Mouse (Mus musculus) heart, embryonic 15.5 days (tissue): ENCODE data around the gene Syp. TPM values are rescaled to one million over a fixed set of nuclear protein-coding genes. Genes with fewer than 3 reads are reported as not detected.
A peak's percentile ranks its signal among the peaks of the same experiment; 100 is the strongest.

Experiments
- ATAC-seq: fragments of 200-750 bp; cut with Nextera tagmentation; replicated peaks from 2 replicates; pipeline ENCODE4 v1.8.0; 2017; ENCODE audit warnings: low read depth, moderate TSS enrichment; ENCODE audit not compliant: insufficient number of reproducible peaks, insufficient read depth, low FRiP score
- H3K27ac ChIP-seq: fragments of 300-500 bp; sonication (generic); 2 replicates; pipeline ENCODE4 v1.5.1; 2015; ENCODE audit warnings: mild to moderate bottlenecking, inconsistent platforms
- H3K27me3 ChIP-seq: fragments of 300-500 bp; sonication (generic); 2 replicates; pipeline ENCODE4 v1.6.1; 2015; ENCODE audit warnings: inconsistent platforms
- H3K36me3 ChIP-seq: fragments of 300-500 bp; sonication (generic); 2 replicates; pipeline ENCODE4 v1.6.1; 2015; ENCODE audit warnings: mild to moderate bottlenecking, inconsistent platforms
- H3K4me1 ChIP-seq: fragments of 300-500 bp; sonication (generic); replicated peaks from 2 replicates; pipeline ENCODE4 v1.6.1; 2015; ENCODE audit warnings: inconsistent platforms
- H3K4me2 ChIP-seq: fragments of 300-500 bp; sonication (generic); 2 replicates; pipeline ENCODE4 v1.6.1; 2015; ENCODE audit warnings: inconsistent platforms, mild to moderate bottlenecking, moderate library complexity
- H3K4me3 ChIP-seq: fragments of 300-500 bp; sonication (generic); 2 replicates; pipeline ENCODE4 v1.5.1; 2015; ENCODE audit warnings: mild to moderate bottlenecking, inconsistent platforms
- H3K9ac ChIP-seq: fragments of 300-500 bp; sonication (generic); 2 replicates; pipeline ENCODE4 v1.6.1; 2015; ENCODE audit warnings: mild to moderate bottlenecking, inconsistent platforms
- H3K9me3 ChIP-seq: fragments of 300-500 bp; sonication (generic); replicated peaks from 2 replicates; pipeline ENCODE4 v1.6.1; 2016; ENCODE audit warnings: inconsistent platforms
- WGBS: fragments of 180-500 bp; shearing (Covaris S2); methylation state at CpG from one replicate; pipeline ENCODE4 v1.1.7; 2015; ENCODE audit warnings: mixed read lengths; 5-methylcytosine and 5-hydroxymethylcytosine counted together
- polyA plus RNA-seq: library from polyadenylated mRNA; unstranded; fragments of >200 nt; fragmentation: Nextera tagmentation; extraction: Ambion mirVana; gene quantifications from 2 replicates; pipeline ENCODE4 v1.2.1, GENCODE M21; 2015

Syp gene
- polyA plus RNA-seq, 1 experiment from 2014 or later, result 0.64 TPM

DNA sequence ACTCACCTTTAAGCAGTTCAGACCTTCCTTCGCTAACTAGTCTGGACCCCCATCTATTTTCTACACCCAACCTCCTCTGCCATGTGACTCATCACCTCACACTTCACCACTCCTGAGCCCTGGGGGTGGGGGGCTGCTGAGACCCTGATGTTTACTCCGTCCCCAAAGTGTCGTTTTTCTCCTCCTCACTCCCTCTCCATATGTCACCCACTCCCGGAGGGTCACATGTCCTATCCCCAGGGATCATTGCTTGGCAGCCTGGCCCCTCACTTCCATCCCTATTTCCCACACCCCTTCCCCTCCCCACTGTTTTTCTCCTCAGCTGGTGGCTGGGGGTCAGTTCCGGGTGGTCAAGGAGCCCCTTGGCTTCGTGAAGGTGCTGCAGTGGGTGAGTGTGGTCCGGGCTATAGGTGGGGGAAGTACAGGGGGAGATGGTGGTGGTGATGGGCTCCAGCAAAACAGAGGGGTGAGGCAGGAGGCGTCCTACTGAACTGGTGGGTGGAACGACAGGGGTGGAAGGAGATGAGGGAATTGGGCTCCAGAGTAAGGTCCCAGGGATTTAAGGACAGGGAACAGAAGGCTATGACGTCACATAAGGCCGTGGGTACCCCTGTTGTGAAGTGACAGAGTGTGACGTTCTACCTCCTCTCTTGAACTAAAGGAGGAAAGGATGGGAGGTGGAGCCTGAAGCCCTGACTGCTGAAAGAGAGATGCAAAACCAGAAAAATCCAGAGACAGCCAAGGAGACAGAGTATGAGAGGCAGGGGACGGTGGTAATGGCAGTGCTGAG is 1.5 kb downstream of the Syp start:
- Histone ChIP-seq H3K4me1 (no peaks in the 10 kb centered on the region), H3K36me3 (no peaks in the 10 kb centered on the region), H3K9ac (no peak overlapping the region), H3K9me3 (no peaks in the 10 kb centered on the region), H3K27me3 (peaks cover 6% of the 10 kb centered on the region; the same call in 1 of the 2 replicates), H3K27ac (no peak overlapping the region), H3K4me2 (no peak overlapping the region), H3K4me3 (no peak overlapping the region)
- 22% methylated on average over 13 of the region's 13 CpGs for WGBS
- no peak for ATAC-seq

DNA sequence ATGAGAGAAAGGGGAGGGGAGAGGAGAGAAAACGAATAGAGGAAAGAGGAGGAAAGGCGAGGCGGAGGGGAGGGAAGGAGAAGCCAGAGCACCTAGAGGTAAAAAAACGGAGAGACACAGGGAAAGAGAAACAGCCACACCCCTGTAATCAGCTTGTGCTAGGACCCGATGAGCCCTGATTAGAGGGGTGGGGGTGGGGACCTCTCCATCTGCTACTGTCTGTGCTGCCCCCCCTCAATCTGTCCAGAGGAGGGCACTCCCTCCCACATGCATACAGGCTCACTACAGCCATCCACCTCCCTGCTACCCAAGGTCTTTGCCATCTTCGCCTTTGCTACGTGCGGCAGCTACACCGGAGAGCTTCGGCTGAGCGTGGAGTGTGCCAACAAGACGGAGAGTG is 2.5 kb downstream of the Syp start:
- WGBS, result 29% methylated on average over 12 of the region's 12 CpGs
- no peak overlapping the region for H3K4me3 ChIP-seq
- no peaks in the 10 kb centered on the region for H3K9me3 ChIP-seq
- H3K27ac ChIP-seq, result no peak overlapping the region
- H3K4me1 ChIP-seq, result no peaks in the 10 kb centered on the region
- no peak overlapping the region for H3K9ac ChIP-seq
- no peaks in the 10 kb centered on the region for H3K36me3 ChIP-seq
- ATAC-seq, result no peak
- peaks cover 6% of the 10 kb centered on the region; the same call in 1 of the 2 replicates for H3K27me3 ChIP-seq
- no peak overlapping the region for H3K4me2 ChIP-seq

DNA sequence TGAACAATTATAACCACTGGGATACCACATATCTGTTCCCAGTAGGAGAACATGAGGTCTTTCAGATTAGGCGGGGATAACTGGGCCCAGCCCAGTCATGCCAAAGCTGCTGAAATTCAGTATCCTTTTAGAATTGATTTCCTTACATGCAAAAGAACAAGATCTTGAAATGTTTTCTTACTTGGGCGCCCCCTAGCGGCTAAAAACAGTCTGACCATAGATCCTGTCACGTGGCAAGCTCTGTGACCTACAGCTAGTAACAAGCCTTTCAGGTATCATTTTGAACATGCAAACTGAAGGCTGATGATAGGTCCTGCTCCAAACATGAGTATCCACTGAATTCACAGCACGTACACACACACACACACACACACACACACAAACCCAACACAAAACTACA is 7.1 kb downstream of the Syp start:
- peaks cover 6% of the 10 kb centered on the region; the same call in 1 of the 2 replicates for H3K27me3 ChIP-seq
- H3K4me1 ChIP-seq, result no peaks in the 10 kb centered on the region
- H3K4me2 ChIP-seq, result no peak overlapping the region
- H3K4me3 ChIP-seq, result no peak overlapping the region
- H3K27ac ChIP-seq, result no peak overlapping the region
- no peak for ATAC-seq
- no peaks in the 10 kb centered on the region for H3K36me3 ChIP-seq
- H3K9ac ChIP-seq, result no peak overlapping the region
- no peaks in the 10 kb centered on the region for H3K9me3 ChIP-seq
- 11% methylated on average over 5 of the region's 5 CpGs for WGBS

DNA sequence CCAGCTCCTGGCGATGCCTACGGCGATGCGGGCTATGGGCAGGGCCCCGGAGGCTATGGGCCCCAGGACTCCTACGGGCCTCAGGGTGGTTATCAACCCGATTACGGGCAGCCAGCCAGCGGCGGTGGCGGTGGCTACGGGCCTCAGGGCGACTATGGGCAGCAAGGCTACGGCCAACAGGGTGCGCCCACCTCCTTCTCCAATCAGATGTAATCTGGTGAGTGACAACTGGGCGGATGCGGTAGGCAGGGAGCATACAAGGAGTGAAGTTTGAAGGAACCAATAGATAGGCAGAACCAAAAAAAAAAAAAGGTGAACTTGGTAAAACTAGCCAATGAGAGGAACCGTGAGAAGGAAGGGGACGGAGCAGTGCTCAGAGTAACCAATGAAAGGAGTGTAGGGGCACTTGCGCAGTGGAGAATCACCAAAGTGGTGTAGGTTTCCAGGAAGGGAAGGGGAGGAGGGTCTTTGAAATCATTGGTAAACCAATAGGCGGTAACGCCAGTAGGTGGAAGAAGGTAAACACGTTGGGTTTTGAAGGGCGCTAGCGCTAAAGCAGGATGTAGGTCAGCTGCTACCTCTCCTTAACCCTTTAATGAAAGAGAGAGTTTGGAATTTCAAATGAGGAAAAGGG is 10.5 kb downstream of the Syp start:
- 14% methylated on average over 25 of the region's 25 CpGs for WGBS
- Histone ChIP-seq H3K4me1 (no peaks in the 10 kb centered on the region), H3K9me3 (no peaks in the 10 kb centered on the region), H3K27ac (peak overlapping the region; percentile 87), H3K4me3 (peak overlapping the region; percentile 61), H3K36me3 (no peaks in the 10 kb centered on the region), H3K9ac (peak overlapping the region; percentile 72), H3K27me3 (no peaks in the 10 kb centered on the region), H3K4me2 (peak overlapping the region; percentile 73)
- peak; percentile 96 for ATAC-seq

DNA sequence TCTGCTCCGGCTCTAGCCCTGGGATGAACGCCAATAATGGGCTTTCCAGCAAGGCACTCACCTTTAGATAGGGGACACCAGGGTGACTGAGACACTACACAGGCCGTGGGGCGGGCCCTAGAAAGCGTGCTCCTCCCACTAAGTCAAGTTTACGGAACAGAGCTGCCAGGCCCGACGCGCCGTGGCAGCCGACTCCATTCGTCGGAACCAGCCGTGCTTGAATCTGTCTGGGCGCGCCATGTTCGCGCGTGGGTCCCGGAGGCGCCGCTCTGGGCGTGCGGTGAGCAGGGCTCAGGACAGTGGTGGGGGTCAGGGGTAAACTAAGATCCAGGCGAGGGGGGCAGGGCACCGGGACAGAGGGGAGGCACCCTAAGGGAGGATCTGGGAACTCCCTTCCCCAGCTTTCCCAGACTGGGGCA is 19.0 kb downstream of the Syp start, which contains the start of gene Prickle3:
Gene Prickle3 (plus strand): TSS at position 40 of the 419 bp plus-strand sequence.
- 16% methylated on average over 26 of the region's 26 CpGs for WGBS
- Histone ChIP-seq H3K36me3 (no peaks in the 10 kb centered on the region), H3K4me2 (peak within 1 kb of the TSS; percentile 71), H3K27me3 (no peaks in the 10 kb centered on the region), H3K4me3 (peak within 1 kb of the TSS; percentile 63), H3K9ac (peak within 1 kb of the TSS; percentile 59), H3K4me1 (peaks cover 27% of the 10 kb centered on the region), H3K27ac (peak within 1 kb of the TSS; percentile 82), H3K9me3 (no peaks in the 10 kb centered on the region)
- peak; percentile 76 for ATAC-seq

DNA sequence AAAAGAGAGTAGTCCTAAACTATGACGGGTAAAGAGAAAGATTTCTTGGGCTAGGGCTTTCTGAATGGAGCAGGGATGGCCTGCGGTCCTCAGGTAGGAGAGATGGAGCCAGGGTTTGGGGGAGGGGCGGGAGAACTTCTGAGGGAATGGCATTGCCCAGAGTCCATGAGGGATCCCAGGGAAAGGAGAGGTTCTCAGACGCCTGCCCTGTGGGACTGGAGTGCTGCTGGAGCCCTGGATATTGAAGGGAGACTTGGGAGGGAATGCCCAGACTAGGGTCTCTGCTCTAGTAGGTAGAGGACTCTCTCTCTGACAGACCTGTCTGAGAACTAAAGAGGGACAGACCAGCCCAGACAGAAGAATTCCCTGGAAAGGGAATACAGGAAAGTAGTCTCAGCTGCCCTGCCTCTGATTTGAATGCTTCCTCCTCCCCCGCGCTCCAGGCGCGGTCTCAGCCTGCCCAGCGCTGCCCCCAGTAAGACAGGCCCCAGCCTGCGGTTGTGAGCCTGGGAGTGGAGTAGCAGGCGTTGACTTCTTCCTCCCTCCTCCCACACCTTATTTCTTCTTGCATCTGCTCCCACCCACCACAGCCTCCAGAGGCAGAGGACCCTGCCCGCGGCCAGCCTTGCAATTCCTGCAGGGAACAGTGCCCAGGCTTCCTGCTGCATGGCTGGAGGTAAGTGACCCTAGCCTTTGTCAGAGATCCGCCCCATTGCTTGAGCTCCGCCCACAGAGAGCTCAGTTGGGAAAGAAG is 19.9 kb downstream of the Syp start:
- no peaks in the 10 kb centered on the region for H3K9me3 ChIP-seq
- 0 out of 2 replicates have a peak overlapping the region, but pooled peaks have one; percentile 17 for H3K9ac ChIP-seq
- H3K27me3 ChIP-seq, result no peaks in the 10 kb centered on the region
- peak overlapping the region; percentile 63 for H3K4me3 ChIP-seq
- peaks cover 27% of the 10 kb centered on the region for H3K4me1 ChIP-seq
- no peaks in the 10 kb centered on the region for H3K36me3 ChIP-seq
- 16% methylated on average over 15 of the region's 15 CpGs for WGBS
- ATAC-seq, result peak; percentile 38
- H3K4me2 ChIP-seq, result peak overlapping the region; percentile 71
- peak overlapping the region; percentile 82 for H3K27ac ChIP-seq

DNA sequence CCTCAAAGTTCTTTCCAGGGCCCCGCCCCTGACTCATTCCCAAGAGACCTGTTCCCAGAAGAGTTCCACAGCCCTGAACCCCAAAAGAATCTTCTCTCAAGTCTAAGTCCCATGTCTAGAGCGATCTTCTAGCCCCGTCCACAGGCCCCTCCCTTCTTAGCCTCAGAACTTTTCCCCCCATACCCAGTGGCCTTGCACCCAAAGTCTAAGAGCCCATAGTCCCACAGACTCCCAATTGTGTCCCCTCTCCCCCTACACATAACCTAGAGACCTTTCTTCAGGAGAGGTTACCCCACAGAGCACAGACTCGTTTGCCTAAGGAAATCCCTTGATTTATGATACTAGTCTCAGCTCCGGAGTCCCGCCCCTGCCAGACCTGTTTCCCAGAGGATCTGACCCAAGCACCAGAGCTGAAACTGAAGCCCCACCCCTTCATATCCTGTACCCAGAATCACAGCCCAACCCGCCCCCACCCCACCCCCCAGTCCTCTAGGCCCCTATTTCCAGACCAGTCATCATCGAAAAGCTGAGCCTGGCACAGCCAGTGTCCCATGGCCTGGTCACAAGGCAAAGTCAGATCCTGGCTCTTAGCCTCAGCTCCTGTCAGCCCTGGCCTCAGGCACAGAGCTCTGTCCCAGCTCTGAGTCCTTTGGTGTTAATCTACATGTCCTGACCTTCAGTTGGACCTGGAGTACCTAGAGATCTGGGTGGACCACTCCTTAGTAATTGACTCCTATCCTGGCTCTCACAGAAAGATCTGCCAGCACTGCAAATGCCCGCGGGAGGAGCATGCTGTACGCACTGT is 20.7 kb downstream of the Syp start:
- Histone ChIP-seq H3K9me3 (no peaks in the 10 kb centered on the region), H3K36me3 (no peaks in the 10 kb centered on the region), H3K27me3 (no peaks in the 10 kb centered on the region), H3K27ac (peak overlapping the region; percentile 82; the same call in 1 of the 2 replicates), H3K4me3 (peak overlapping the region; percentile 63; the same call in 1 of the 2 replicates), H3K9ac (no peak overlapping the region), H3K4me1 (peaks cover 27% of the 10 kb centered on the region), H3K4me2 (peak overlapping the region; percentile 71)
- ATAC-seq, result no peak
- WGBS, result 56% methylated on average over 11 of the region's 11 CpGs

DNA sequence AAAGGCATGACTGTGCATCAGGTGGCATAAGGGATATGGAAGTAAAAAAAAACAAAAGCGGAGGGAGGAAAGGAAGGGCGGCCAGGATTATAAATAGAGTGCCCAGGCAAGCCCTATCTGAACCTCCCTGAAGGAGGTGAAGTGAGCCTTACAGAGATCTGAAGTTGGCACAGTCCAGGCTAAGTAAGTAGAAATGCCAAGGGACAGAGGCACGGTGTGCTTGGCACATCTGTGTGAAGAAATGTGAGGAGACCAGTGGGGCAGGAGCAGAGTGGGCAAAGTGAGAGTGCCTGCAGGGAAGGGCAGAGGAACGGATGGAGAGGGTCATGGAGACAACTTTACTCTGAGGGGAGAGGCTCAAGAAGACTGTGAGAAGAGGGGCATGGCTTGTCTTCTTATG is 22.8 kb downstream of the Syp start:
- no peak overlapping the region for H3K4me3 ChIP-seq
- ATAC-seq, result no peak
- 0 out of 2 replicates have a peak overlapping the region, but pooled peaks have one; percentile 27 for H3K27ac ChIP-seq
- H3K36me3 ChIP-seq, result no peaks in the 10 kb centered on the region
- H3K4me2 ChIP-seq, result no peak overlapping the region
- H3K9ac ChIP-seq, result no peak overlapping the region
- H3K27me3 ChIP-seq, result no peaks in the 10 kb centered on the region
- WGBS, result 56% methylated on average over 4 of the region's 4 CpGs
- no peaks in the 10 kb centered on the region for H3K9me3 ChIP-seq
- H3K4me1 ChIP-seq, result peaks cover 27% of the 10 kb centered on the region

DNA sequence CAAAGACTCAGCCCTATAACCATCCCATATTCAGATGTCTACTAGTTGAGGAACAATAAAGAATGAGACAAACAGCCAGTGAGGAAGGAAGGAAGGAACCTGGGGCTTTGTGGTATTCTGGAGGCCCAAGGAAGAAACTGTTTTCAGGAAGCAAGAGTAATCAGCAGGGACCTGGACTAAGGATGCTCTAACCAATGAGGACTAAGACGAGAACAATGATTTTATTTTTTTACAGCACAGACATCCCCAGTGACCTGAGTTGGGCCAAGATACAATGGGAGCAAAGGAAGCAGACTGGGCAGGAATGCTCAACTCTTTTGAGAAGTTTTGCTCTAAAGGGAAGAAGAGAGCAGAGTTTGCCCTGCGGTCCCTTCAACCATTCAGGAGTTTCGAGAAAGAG is 24.7 kb downstream of the Syp start:
- Histone ChIP-seq H3K4me3 (no peak overlapping the region), H3K9me3 (no peaks in the 10 kb centered on the region), H3K27ac (0 out of 2 replicates have a peak overlapping the region, but pooled peaks have one; percentile 37), H3K4me2 (no peak overlapping the region), H3K27me3 (no peaks in the 10 kb centered on the region), H3K4me1 (peaks cover 23% of the 10 kb centered on the region), H3K36me3 (peaks cover 6% of the 10 kb centered on the region; the same call in 1 of the 2 replicates), H3K9ac (no peak overlapping the region)
- no peak for ATAC-seq
- WGBS, result 66% methylated on average over 3 of the region's 3 CpGs

DNA sequence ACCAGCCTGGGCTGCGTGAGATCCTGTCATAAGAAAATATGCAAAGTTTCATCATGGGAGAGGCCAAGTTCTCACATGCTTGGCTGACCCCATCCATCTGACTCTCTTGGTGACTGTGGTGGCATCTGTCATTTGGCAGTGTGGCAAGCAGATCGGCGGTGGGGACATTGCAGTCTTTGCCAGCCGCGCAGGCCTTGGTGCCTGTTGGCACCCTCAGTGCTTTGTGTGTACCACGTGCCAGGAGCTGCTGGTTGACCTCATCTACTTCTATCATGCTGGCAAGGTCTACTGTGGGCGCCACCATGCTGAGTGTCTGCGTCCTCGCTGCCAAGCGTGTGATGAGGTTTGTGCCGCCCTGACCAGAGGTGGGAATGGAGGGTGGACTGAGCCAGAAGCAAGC is 26.5 kb downstream of the Syp start:
- peaks cover 10% of the 10 kb centered on the region; the same call in 1 of the 2 replicates for H3K4me1 ChIP-seq
- no peak for ATAC-seq
- H3K4me3 ChIP-seq, result no peak overlapping the region
- H3K9ac ChIP-seq, result no peak overlapping the region
- 85% methylated on average over 11 of the region's 11 CpGs for WGBS
- H3K36me3 ChIP-seq, result peaks cover 12% of the 10 kb centered on the region
- H3K27me3 ChIP-seq, result no peaks in the 10 kb centered on the region
- H3K4me2 ChIP-seq, result no peak overlapping the region
- H3K9me3 ChIP-seq, result no peaks in the 10 kb centered on the region
- H3K27ac ChIP-seq, result no peak overlapping the region
